Mouse (Mus musculus) midbrain, embryonic 16.5 days (tissue): ENCODE measurements around the gene Gm43951. TPM values are rescaled to one million over a fixed set of nuclear protein-coding genes. Genes with fewer than 3 reads are reported as not detected.

Source experiments
- ATAC-seq: fragments of 200-750 bp; cut with Nextera tagmentation; 2 replicates; pipeline ENCODE4 v1.8.0; 2017; ENCODE audit warnings: moderate TSS enrichment
- H3K27ac ChIP-seq: fragments of 300-500 bp; sonication (generic); 2 replicates; pipeline ENCODE4 v1.5.1; 2014; ENCODE audit warnings: mild to moderate bottlenecking, low read length, mixed read lengths
- H3K27me3 ChIP-seq: fragments of 300-500 bp; sonication (generic); 2 replicates; pipeline ENCODE4 v1.6.1; 2014; ENCODE audit warnings: low read depth, low read length, mixed read lengths; ENCODE audit not compliant: control insufficient read depth, insufficient read depth
- H3K36me3 ChIP-seq: fragments of 300-500 bp; sonication (generic); 2 replicates; pipeline ENCODE4 v1.6.1; 2014; ENCODE audit warnings: mild to moderate bottlenecking, low read length, moderate library complexity, mixed read lengths; ENCODE audit not compliant: control insufficient read depth, insufficient read depth
- H3K4me1 ChIP-seq: fragments of 300-500 bp; sonication (generic); 2 replicates; pipeline ENCODE4 v1.6.1; 2014; ENCODE audit warnings: mild to moderate bottlenecking, low read length, mixed read lengths; ENCODE audit not compliant: control insufficient read depth, insufficient read depth
- H3K4me2 ChIP-seq: fragments of 300-500 bp; sonication (generic); 2 replicates; pipeline ENCODE4 v1.6.1; 2014; ENCODE audit warnings: mild to moderate bottlenecking, low read length, mixed read lengths
- H3K4me3 ChIP-seq: fragments of 300-500 bp; sonication (generic); 2 replicates; pipeline ENCODE4 v1.5.1; 2014; ENCODE audit warnings: low read depth, mild to moderate bottlenecking, low read length, moderate library complexity, mixed read lengths
- H3K9ac ChIP-seq: fragments of 300-500 bp; sonication (generic); 2 replicates; pipeline ENCODE4 v1.6.1; 2014; ENCODE audit warnings: low read depth, low read length, mixed read lengths
- H3K9me3 ChIP-seq: fragments of 300-500 bp; sonication (generic); replicated peaks from 2 replicates; pipeline ENCODE4 v1.6.1; 2014; ENCODE audit warnings: mild to moderate bottlenecking, low read length, mixed read lengths; ENCODE audit not compliant: control insufficient read depth, poor library complexity, severe bottlenecking
- WGBS: fragments of 180-500 bp; shearing (Covaris S2); extraction: QIAGEN DNeasy Blood & Tissue Kit; methylation state at CpG from one replicate; pipeline ENCODE4 v1.1.7; 2014; 5-methylcytosine and 5-hydroxymethylcytosine counted together
- polyA plus RNA-seq: library from polyadenylated mRNA; unstranded; fragments of >200 nt; fragmentation: Nextera tagmentation; extraction: Ambion mirVana; gene quantifications from 2 replicates; pipeline ENCODE4 v1.2.1, GENCODE M21; 2015

Gm43951 gene
- polyA plus RNA-seq, 1 experiment from 2014 or later: 1.7 TPM

DNA sequence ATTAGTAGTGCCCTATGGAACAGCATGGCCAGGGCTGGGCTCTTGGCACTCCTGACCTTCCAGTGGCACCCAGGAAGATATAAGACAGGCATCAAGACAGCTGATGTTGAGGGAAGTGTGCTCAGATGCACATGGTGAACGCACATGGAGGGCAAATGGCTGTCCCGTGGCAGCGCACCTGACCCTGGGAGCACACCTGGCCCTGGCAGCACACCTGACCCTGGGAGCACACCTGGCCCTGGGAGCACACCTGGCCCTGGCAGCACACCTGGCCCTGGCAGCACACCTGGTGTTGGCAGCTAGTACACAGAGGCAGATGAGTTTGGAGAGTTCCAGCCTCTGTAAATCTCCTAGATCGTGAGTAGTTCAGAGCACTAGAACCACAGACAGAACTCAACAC is 21.9 kb upstream of the Gm43951 start:
- no peaks in the 10 kb centered on the region for H3K4me1 ChIP-seq
- H3K4me2 ChIP-seq: no peak overlapping the region
- H3K27me3 ChIP-seq: no peaks in the 10 kb centered on the region
- 90% methylated on average over 4 of the region's 4 CpGs for WGBS
- no peaks in the 10 kb centered on the region for H3K9me3 ChIP-seq
- no peak overlapping the region for H3K4me3 ChIP-seq
- H3K27ac ChIP-seq: no peak overlapping the region
- no peak for ATAC-seq
- H3K36me3 ChIP-seq: no peaks in the 10 kb centered on the region
- no peak overlapping the region for H3K9ac ChIP-seq

DNA sequence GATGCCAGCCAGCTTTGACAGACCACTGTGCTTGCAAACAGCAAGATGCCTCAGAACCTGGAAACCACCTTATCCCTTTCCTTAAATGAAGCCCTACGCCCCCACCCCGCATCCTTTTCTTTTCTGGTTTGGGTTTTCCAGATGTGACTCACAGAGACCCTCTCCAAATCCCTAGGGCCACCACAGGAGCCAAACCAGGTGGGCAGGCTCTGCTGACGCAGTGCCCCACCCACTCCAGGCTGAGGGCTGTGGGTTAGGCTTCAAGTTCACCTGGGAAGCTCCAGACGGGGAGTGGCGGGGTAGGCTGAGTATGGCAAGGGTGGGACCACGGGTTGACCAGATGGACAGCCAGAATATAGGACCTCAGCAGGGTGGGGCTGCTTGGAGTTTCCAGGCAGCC is 20.3 kb upstream of the Gm43951 start:
- no peaks in the 10 kb centered on the region for H3K4me1 ChIP-seq
- H3K4me2 ChIP-seq: no peak overlapping the region
- no peaks in the 10 kb centered on the region for H3K9me3 ChIP-seq
- no peak overlapping the region for H3K4me3 ChIP-seq
- H3K27me3 ChIP-seq: no peaks in the 10 kb centered on the region
- WGBS: 93% methylated on average over 6 of the region's 6 CpGs
- no peak overlapping the region for H3K9ac ChIP-seq
- no peaks in the 10 kb centered on the region for H3K36me3 ChIP-seq
- no peak for ATAC-seq
- no peak overlapping the region for H3K27ac ChIP-seq

DNA sequence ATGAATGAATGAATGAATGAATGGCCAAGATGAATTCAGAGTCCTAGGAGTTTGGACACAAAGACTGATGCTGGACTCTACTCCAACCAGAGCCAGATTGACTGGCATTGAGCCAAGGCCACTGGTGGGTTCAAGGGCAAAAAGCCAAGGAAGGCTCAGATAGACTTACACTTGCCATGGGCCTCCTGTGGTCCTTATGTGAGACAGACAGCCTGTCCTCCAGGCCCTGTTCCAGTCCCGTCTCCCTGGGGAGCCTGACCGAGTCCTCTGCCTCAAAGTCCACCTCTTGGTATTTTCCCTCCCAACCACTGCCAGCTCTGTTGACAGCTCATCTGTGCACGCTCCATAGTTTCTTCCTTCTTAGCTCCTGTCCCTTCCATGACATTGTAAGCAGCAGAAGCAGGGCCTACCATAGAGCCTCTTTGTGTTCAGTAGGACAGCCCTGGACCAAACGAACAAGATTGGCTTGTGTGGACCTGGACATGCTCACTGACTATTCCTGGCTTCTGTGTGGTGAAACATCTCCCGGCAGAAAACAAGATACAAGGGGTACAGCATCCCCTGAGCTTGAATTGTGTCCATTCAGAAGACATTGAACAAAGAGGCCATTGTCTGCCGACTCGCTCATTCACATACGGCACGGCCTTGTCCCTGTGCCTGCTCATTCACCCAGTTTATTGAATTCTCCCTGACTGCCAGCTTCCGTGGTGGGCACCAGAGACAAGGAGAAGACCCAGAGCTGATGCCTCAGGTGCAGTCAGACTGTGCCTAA is 19.6 kb upstream of the Gm43951 start:
- Histone ChIP-seq H3K4me1 (no peaks in the 10 kb centered on the region), H3K4me3 (no peak overlapping the region), H3K36me3 (no peaks in the 10 kb centered on the region), H3K9ac (no peak overlapping the region), H3K27me3 (no peaks in the 10 kb centered on the region), H3K9me3 (no peaks in the 10 kb centered on the region), H3K27ac (no peak overlapping the region), H3K4me2 (no peak overlapping the region)
- ATAC-seq: no peak
- 44% methylated on average over 10 of the region's 10 CpGs for WGBS

DNA sequence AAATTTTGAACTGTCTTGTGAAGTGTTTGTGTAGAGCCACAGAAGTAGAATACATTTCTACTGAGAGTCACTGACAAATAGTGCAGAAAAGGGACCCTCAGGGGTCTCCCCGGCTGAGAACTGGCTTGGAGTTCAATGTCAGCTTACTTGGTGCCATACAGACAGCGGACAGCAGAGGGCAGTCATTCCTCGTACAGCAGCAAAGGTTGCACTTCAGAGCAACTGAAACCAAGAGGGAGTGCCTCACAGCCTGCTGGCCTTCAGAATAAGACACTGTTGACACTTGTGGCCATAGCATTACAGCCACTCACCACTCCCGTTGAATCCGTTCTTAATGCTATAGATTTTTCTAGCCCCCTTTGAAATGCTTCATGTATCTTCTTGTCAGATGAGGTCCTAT is 18.2 kb upstream of the Gm43951 start:
- no peaks in the 10 kb centered on the region for H3K4me1 ChIP-seq
- no peaks in the 10 kb centered on the region for H3K36me3 ChIP-seq
- H3K9me3 ChIP-seq: no peaks in the 10 kb centered on the region
- WGBS: 17% methylated on average over 5 of the region's 5 CpGs
- ATAC-seq: peak; percentile 48; the same call in 1 of the 2 replicates
- H3K4me2 ChIP-seq: no peak overlapping the region
- no peak overlapping the region for H3K9ac ChIP-seq
- H3K4me3 ChIP-seq: no peak overlapping the region
- no peaks in the 10 kb centered on the region for H3K27me3 ChIP-seq
- no peak overlapping the region for H3K27ac ChIP-seq

DNA sequence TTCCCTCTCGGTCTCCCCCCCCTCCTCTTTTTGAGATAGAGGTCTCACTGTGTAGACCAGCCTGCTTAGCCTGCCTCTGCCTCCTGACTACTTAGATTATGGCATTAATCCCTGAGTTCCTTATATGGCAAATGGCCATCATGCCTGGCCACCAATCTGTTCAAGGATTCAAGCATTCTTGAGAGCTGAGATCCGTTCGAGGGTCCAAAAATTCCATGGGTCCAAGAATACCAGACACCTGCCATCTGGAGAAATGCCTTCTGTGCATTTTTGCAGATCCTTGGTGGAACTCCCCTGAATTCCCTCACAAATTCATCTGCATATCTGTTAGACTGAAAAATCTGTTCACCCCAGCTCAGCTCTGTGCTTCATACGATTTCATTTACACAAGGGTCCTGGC is 16.8 kb upstream of the Gm43951 start:
- Histone ChIP-seq H3K9ac (no peak overlapping the region), H3K4me1 (0 out of 2 replicates have a peak, but pooled peaks cover 1% of the 10 kb centered on the region), H3K4me2 (no peak overlapping the region), H3K27ac (no peak overlapping the region), H3K36me3 (no peaks in the 10 kb centered on the region), H3K4me3 (no peak overlapping the region), H3K9me3 (no peaks in the 10 kb centered on the region), H3K27me3 (no peaks in the 10 kb centered on the region)
- WGBS: 75% methylated on average over 4 of the region's 4 CpGs
- ATAC-seq: no peak

DNA sequence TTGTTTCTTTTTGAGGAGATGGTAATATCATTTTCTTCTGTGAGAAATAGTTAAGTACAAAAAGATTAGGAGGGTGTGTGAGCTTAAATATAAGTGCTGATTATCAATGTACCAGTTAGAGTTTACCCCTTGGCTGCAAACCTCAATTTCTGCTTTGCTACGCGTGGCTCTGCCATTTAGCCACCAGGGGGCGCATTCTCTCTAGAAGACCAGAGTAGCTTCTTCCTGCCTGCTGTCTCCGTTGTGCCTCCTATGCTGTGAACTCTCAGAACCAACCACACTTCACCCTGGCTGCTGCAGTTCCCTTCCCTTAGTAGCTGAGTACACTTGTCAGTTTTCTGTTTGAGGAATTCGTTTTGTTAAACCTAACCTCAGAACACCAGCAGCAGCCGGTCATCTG is 14.6 kb upstream of the Gm43951 start:
- 18% methylated on average over 6 of the region's 6 CpGs for WGBS

DNA sequence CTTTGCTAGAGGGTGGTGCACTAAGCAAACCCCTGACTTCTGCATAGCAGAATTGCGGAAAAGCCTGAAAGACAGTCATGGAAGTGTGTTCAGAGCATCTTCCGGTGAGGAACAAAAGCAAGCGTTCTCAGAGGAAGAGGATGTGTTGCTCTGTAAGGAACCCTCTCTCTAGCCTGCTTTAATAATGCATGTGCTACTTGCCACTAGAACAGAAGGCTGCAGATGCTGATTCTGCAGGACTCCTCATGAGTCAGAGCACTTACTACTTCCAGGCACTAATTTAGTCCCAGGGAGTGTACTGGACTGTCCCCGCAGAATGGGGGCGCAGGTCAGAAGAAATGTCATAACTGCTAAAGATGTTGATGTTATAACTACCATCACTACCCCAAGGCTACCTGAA is 10.5 kb upstream of the Gm43951 start:
- H3K27me3 ChIP-seq: no peaks in the 10 kb centered on the region
- H3K27ac ChIP-seq: no peak overlapping the region
- peak overlapping the region; percentile 36; the same call in 1 of the 2 replicates for H3K4me2 ChIP-seq
- 85% methylated on average over 5 of the region's 5 CpGs for WGBS
- H3K4me3 ChIP-seq: no peak overlapping the region
- no peak for ATAC-seq
- 0 out of 2 replicates have a peak, but pooled peaks cover 2% of the 10 kb centered on the region for H3K36me3 ChIP-seq
- 0 out of 2 replicates have a peak overlapping the region, but pooled peaks have one; percentile 2 for H3K9ac ChIP-seq
- H3K4me1 ChIP-seq: peaks cover 28% of the 10 kb centered on the region
- H3K9me3 ChIP-seq: no peaks in the 10 kb centered on the region

More for the DNA sequence above, 14.6 kb upstream of the Gm43951 start:
- peaks cover 17% of the 10 kb centered on the region for H3K4me1 ChIP-seq
- no peaks in the 10 kb centered on the region for H3K27me3 ChIP-seq
- no peaks in the 10 kb centered on the region for H3K36me3 ChIP-seq
- no peak overlapping the region for H3K27ac ChIP-seq
- H3K4me2 ChIP-seq: no peak overlapping the region
- H3K9ac ChIP-seq: no peak overlapping the region
- H3K4me3 ChIP-seq: no peak overlapping the region
- ATAC-seq: no peak
- no peaks in the 10 kb centered on the region for H3K9me3 ChIP-seq

DNA sequence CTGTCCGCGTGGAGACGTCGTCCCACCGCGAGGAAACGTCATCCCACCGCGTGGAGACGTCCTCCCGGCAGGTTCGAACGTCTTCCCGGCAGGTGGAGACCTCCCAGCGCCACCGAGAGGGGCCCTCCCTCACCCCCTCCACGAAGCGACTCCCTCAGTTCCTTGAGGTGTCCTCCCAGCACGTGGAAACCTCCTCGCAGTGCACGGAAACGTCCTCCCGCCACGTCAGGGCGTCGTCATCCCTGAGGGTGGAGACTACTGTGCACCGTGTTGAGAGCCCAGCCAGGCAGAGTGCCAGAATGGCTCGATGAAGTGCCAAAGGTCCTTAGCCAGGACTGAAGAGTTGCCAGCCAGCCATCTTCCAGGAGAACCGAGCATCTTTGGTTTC is 8.8 kb upstream of the Gm43951 start, which contains the start of gene Med31:
Gene Med31, minus strand, starts transcription at position 183 of the 388 bp plus-strand sequence.
- peak within 1 kb of the TSS; percentile 84 for H3K4me2 ChIP-seq
- peak within 1 kb of the TSS; percentile 86 for H3K9ac ChIP-seq
- peak within 1 kb of the TSS; percentile 82 for H3K27ac ChIP-seq
- peaks cover 4% of the 10 kb centered on the region for H3K36me3 ChIP-seq
- H3K9me3 ChIP-seq: no peaks in the 10 kb centered on the region
- H3K27me3 ChIP-seq: no peaks in the 10 kb centered on the region
- peak within 1 kb of the TSS; percentile 83 for H3K4me3 ChIP-seq
- ATAC-seq: peak; percentile 94
- WGBS: 2% methylated on average over 29 of the region's 29 CpGs
- H3K4me1 ChIP-seq: peaks cover 28% of the 10 kb centered on the region

DNA sequence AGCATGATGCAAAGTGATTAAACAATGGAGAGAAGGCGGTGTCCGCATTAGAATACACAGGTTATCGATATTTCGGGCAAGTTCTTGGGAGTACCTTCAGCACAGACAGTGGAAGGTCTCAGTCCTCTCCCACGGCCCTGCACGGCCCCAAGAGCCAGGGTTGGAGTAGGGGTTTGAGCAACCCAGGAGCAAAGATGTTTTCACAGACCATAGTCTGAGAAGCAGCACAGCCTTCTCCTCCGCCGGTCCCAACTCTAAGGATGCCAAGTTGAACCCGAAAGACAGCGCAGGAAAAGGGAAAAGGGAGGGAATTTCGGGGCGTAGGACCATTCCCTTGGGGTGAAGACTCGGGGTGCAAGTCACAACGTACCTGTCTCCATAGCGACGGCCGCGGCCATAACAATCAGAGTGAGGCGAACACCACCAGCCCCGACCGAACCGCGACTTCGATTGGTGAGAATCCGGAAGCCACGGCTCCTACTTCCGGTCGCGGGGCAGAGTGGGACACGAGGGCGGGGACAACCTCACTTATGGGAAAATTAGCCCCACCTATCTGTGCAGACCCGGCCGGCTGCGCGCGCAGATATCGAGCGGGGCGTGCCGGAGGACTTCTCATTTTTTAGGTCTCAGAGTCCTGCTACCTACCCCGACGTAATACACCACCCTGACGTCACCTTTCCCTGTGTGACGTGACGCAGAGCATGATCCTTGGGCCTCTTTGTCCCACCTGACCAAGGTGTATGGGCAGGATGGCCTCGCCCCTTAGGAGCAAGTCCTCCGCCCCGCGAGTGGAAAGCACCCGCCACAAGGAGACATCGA is 8.2 kb upstream of the Gm43951 start:
- ATAC-seq: peak; percentile 97
- H3K27ac ChIP-seq: peak overlapping the region; percentile 82
- WGBS: under 1% methylated on average over 51 of the region's 51 CpGs

More for the DNA sequence above, 8.2 kb upstream of the Gm43951 start:
- peaks cover 28% of the 10 kb centered on the region for H3K4me1 ChIP-seq
- no peaks in the 10 kb centered on the region for H3K9me3 ChIP-seq
- H3K4me2 ChIP-seq: peak overlapping the region; percentile 84
- H3K4me3 ChIP-seq: peak overlapping the region; percentile 83
- peaks cover 7% of the 10 kb centered on the region for H3K36me3 ChIP-seq
- H3K9ac ChIP-seq: peak overlapping the region; percentile 86
- no peaks in the 10 kb centered on the region for H3K27me3 ChIP-seq
